Mouse (Mus musculus) ES-Bruce4 (cell line): ENCODE measurements around the gene Zbtb8b.

Source experiments
- CTCF ChIP-seq: IDR thresholded peaks from one replicate; pipeline ENCODE4 v1.8.1; 2011; ENCODE audit warnings: low read depth, low read length
- POLR2A ChIP-seq: IDR thresholded peaks from one replicate; pipeline ENCODE4 v1.8.1; 2011; ENCODE audit warnings: low read length; ENCODE audit not compliant: insufficient read depth

DNA sequence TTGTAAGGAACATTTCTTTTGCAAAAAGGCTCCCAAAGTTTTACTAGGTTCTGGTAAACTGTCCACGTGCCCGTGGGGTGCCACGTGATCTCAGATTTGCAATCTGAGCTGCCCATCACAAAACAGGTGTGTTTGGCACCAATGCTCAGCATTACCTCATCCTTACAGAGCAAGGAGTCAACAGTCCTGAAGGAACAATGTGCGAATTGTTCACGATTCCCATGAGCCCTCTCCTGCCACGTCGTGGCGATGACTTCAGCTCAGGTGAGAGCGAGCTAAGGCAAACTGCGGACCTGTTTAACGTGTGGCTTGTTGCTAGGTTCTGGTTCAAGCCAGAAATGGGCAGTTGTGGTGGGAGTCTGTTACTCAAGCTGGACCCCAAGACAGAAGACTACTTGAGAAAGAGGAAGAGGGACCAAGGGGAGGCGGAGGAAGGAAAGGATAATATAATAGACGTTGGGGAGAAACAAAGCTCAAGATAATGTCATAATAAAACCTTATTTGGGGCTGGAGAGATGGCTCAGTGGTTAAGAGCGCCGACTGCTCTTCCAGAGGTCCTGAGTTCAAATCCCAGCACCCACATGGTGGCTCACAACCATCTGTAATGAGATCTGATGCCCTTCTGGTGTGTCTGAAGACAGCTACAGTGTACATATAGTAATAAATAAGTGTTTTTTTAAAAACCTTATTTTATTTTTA, 11.0 kb upstream of the Zbtb8b start:
- no peak for TF ChIP-seq POLR2A
- no peak for TF ChIP-seq CTCF
